Mouse (Mus musculus): ENCODE results near the gene B4galt1.

GRCm38 (mm10) chr4:40795761-40796160, 58.0 kb downstream of the B4galt1 start:
- no peak for TF ChIP-seq CTCF (IDR thresholded peaks at IDR 0.05; ENCODE audit: control insufficient read depth, insufficient read depth, low read length)
- no peak for TF ChIP-seq POLR2A (IDR thresholded peaks at IDR 0.05; ENCODE audit: borderline replicate concordance, control insufficient read depth, low read depth, low read length)
